Mouse (Mus musculus): ENCODE measurements at regions not wholly inside any gene's neighbourhood (a gene's known extent, or its start where the extent isn't known, plus 50 kb on each side); places are given as distances from the start of the nearest gene placed in this dataset.

- DNase-seq (ENCODE audit: low spot score) = no peak
Measured at GRCm38 (mm10) chr15:33759496-33759895, 598.2 kb downstream of the 9430069I07Rik start.

GRCm38 (mm10) chr15:33758771-33759170 lies 598.9 kb downstream of the 9430069I07Rik start:
- no peak for DNase-seq (ENCODE audit: low spot score)
